Mouse (Mus musculus) gastrocnemius, adult 18-20 months (tissue): ENCODE measurements around the gene Gm29735. TPM values are rescaled to one million over a fixed set of nuclear protein-coding genes. Genes with fewer than 3 reads are reported as not detected.
A peak's percentile ranks its signal among the peaks of the same experiment; 100 is the strongest.
"Not testable (repeated sequence)": the region's sequence is repeated elsewhere in the genome, so short reads cannot be mapped to it uniquely, and the experiment has no call there.

Source experiments
- DNase-seq: peaks from one replicate; pipeline ENCODE4 v3.0.0; 2021; ENCODE audit warnings: low spot score
- long read RNA-seq, 2 experiments: library from polyadenylated mRNA; stranded (forward); transcript quantifications; one replicate each; pipeline ENCODE4 v2.0.0; 2021
- total RNA-seq, 2 experiments: library from RNA; stranded (reverse); gene quantifications; 2 replicates each; pipeline ENCODE4 v1.2.3; 2021

Gm29735 gene
- total RNA-seq = not detected
- long read RNA-seq, experiment 1 = 0 reads
- long read RNA-seq, experiment 2 = 0 reads

GRCm38 (mm10) chr7:142157013-142157412, at the start of gene Gm29735:
TSS of gene Gm29735 (minus strand) at chr7:142157113.
- not testable (repeated sequence) for DNase-seq

DNA sequence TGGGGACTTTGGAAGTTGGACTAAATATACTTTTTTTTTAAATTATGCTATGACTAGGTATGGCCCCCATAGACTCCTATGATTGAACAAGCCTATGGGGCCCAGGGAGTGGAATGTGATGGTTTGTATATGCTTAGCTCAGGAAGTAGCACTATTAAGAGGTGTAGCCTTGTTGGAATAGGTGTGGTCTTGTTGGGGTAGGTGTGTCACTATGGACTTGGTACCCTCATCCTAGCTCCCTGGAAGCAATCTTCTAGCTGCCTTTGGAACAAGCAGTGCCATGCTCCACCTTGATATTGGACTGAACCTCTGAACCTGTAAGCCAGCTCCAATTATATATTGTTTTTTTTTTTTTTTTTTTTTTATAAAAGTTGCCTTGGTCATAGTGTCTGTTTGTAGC, 48.6 kb upstream of the Gm29735 start:
- no peak for DNase-seq

DNA sequence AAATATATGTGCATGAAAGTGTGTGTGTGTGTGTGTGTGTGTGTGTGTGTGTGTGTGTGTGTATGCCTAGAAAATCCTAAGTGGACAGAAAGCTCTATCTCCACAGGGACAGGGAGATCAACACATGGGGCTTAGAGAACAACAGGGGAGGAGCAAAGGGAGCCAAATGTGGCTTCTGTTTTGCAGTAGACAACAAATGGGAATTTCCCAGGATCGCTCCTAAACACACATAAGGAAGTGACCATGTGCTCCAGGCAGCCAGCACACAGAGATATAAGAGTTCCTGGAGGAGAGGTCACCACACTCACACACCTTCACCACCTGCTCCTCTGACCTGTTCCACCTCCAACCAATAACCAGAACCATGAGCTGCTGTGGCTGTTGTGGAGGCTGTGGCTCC, 44.2 kb upstream of the Gm29735 start, which contains the start of gene Krtap5-3:
Gene Krtap5-3 (plus strand): TSS at position 301 of the 400 bp plus-strand sequence.
- no peak for DNase-seq

DNA sequence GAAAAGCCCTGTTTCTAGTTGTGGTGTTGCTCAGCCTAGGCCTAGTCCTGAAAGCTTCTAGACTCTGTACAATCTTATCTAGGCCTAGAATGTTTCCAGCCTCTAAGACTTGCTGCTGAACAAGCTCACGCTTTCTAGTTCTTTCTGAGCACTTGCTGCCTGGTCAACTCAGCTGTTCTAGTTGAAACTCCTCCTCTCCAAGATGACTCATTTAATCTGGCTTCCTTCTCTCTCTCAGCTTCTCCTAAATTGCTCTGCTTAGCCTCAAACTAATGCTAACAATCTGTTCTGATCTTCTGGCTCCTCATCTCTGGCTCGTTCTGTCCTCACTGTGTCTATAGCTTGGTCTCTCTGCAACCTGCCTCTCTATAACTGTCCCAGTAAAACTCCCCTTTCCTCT, 41.8 kb upstream of the Gm29735 start:
- no peak for DNase-seq

- DNase-seq = no peak
Observed at GRCm38 (mm10) chr7:142190289-142190688, 33.4 kb upstream of the Gm29735 start, which contains the start of gene Gm10153. TSS of gene Gm10153 (minus strand) at chr7:142190389.

DNA sequence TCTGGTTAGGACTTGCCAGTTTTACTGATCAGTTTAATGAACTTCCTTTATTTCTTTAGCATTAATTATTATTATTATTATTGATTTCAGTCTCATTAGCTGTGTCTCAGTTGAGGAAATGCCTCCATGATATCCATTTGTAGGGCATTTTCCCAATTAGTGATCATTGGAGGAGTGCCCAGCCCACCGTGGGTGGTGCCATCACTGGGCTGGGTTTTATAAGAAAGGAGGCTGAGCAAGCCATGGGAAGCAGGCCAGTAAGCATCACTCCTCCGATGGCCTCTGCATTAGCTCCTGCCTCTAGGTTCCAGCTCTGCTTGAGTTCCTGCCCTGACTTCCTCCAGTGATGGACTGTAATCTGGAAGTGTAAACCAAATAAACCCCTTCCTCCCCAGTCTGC, 31.2 kb upstream of the Gm29735 start:
- DNase-seq = no peak

DNA sequence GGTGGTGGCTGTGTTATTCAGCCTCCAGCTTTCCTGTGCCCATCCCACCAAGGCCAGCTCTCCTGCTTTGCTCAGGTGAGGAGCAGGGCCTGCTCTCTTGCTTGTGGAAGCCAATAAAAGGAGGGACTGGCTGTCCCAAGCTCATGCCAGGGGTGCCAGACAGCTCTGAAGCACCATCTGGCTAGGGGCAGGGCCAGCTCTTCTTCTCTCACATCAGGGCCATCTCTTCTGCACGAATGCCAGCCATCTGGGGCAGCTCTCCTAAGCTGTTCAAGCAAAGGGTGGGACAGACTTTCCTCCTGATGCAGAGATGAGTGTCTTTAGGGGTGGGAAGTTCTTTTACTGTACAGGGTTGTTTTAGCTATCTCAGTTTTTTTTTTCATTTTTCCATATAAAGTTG, 24.1 kb upstream of the Gm29735 start:
- no peak for DNase-seq

GRCm38 (mm10) chr7:142178685-142179084, 21.8 kb upstream of the Gm29735 start:
- no peak for DNase-seq

DNA sequence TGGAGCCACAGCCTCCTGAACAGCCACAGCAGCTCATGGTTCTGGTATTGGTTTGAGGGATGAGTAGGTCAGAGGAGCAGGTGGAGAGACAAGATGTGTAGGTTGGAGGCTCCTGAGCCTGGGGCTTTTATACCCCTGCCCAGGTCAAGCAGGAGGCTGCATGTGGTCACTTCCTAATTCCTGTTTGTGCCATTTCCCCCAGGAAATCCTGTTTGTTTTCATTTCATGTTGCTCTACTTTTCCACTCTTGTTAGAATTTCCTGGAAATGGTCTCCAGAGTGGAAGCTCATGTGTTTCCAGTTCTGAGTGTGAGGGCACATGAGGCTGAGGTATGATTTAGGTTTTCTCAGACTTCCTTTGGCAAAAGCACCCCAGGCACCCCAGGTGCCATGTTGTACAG, 19.0 kb upstream of the Gm29735 start, which contains the start of gene Krtap5-2:
Gene Krtap5-2 (minus strand): TSS at position 101 of the 400 bp plus-strand sequence.
- DNase-seq = not testable (repeated sequence)

GRCm38 (mm10) chr7:142169836-142170235, 12.9 kb upstream of the Gm29735 start:
- DNase-seq = no peak

DNA sequence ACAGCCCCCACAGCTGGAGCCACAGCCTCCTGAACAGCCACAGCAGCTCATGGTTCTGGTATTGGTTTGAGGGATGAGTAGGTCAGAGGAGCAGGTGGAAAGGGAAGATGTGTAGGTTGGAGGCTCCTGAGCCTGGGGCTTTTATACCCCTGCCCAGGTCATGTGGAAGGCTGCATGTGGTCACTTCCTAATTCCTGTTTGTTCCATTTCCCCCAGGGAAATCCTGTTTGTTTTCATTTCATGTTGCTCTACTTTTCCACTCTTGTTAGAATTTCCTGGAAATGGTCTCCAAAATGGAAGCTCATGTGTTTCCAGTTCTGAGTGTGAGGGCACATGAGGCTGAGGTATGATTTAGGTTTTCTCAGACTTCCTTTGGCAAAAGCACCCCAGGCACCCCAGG, 8.7 kb upstream of the Gm29735 start, which contains the start of gene Gm4553:
Gene Gm4553 (minus strand): TSS at position 101 of the 400 bp plus-strand sequence.
- not testable (repeated sequence) for DNase-seq

GRCm38 (mm10) chr7:142159366-142159765, 2.5 kb upstream of the Gm29735 start:
- no peak for DNase-seq

DNA sequence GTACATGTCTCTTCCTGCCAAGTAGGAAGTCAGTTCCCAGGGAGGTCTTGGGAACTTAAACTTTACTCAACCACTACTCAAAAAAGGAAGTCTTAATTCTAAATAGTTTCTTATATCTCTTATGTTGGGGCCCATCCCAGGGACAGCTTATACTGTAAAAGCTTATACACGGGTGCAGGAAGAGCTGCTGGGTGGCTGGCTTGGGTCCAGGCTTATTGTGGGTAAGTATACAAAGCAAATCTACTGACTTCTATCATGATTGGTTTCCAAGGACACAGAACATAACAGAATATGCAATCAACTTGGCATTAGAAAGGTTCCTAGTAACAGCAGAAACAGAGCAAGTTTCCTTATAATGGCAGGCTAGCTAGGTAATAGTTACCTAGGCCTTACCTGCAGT, 1.6 kb downstream of the Gm29735 start:
- DNase-seq = no peak

GRCm38 (mm10) chr7:142152191-142152590, 4.7 kb downstream of the Gm29735 start:
- no peak for DNase-seq

DNA sequence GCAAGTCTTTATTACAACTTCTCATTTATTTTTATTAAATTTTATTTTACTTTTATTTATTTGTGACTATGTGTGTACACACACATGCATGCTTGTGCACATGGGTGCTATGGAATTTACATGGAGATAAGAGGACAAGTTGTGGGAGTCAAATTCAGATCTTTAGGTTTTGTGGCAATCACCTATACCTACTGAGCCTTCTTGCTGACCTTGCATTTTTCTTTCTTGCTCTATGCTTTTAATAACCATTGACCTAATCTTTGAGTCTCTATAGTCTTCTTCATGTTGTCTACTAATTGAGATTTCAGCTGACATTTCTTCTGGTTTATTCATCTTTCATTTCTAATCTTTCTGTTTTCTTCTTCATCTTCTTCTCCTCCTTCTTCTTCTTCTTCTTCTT, 8.3 kb downstream of the Gm29735 start:
- no peak for DNase-seq

- DNase-seq = peak; percentile 56
Observed at GRCm38 (mm10) chr7:142146033-142146432, 10.9 kb downstream of the Gm29735 start.

DNA sequence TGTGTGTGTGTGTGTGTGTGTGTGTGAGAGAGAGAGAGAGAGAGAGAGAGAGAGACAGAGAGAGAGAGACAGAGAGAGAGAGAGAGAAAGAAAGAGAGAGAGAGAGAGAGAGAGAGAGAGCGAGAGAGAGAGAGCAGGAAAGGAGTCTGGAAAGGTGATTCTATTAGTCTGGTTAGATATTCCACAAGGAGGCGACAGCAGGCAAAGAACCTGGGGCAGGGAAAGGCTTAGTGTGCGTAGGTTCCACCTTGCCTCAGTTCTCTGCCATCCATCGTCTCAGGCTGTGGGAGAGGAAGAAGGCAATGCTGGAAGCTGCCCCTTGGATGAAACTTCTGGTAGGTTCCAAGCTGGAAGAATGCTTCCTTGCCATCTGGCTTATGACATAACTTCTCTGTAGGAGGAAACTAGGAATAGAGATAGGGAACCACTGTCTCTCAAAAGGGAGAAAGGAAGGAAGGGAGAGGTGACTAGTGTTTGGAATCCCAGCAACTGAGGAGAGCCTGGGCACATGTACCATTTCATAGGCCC, 11.4 kb downstream of the Gm29735 start:
- no peak for DNase-seq

DNA sequence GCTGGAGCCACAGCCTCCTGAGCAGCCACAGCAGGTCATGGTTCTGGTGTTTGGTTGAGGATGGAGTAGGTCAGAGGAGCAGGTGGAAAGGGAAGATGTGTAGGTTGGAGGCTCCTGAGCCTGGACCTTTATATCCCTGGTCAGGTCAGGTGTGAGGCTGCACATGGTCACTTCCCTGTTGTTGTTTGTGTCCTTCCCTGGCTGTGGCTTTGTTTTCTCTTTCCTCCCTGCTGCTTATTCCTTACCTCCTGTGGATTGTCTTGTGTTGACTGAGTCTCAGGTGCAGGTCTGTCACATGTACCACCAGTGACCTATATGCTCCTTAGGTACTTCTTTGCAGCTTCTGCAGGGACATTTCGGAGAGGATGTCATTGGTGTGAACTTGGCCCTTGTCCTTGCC, 12.4 kb downstream of the Gm29735 start, which contains the start of gene Gm45337:
Gene Gm45337 (minus strand): TSS at position 101 of the 400 bp plus-strand sequence.
- no peak for DNase-seq

GRCm38 (mm10) chr7:142143506-142144010, 13.4 kb downstream of the Gm29735 start:
- DNase-seq = not testable (repeated sequence)

GRCm38 (mm10) chr7:142140696-142141095, 16.2 kb downstream of the Gm29735 start:
- DNase-seq = no peak

GRCm38 (mm10) chr7:142135934-142136333, 21.0 kb downstream of the Gm29735 start, which contains the start of gene Gm39115:
TSS of gene Gm39115 (minus strand) at chr7:142136034.
- not testable (repeated sequence) for DNase-seq

DNA sequence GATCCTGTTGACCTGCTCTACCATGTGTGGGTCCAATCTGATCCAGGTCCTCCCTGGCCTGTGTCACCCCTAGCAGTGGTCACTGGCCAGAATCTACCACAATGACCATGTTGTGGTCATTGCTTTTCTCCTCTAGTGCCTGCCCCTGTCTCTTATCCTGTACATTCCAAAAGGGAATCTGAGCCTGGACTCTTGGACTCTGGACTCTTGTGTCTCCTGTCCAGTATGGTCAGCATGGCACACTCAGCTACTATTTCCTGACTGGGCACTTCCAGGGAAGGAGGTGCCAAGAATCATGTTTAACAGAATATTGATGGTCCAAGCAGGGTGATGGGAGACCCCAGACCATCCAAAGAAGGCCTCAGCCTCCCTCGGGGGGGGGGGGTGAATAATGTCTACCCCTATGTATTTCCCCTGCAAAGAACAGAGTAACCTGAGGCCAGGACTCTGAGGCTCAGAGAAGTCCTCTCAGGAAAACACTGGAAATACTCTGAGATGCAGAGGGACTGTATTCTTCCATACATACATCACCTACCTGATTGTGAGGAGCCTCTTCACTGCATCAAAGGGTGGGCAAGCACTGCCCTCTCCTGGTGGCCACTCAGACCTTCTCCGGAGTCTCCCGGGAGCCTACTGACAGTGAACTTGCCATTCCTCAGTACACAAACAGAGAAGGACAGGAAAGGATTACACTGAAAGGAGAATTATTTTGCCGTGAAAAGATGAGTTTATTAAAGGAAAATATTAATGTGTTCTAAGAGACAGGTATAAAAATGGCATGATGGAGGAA, 22.5 kb downstream of the Gm29735 start:
- no peak for DNase-seq
